Mouse (Mus musculus) liver, embryonic 16.5 days (tissue): ENCODE measurements around the gene Trim3. TPM values are rescaled to one million over a fixed set of nuclear protein-coding genes. Genes with fewer than 3 reads are reported as not detected.

ENCODE experiments used
- ATAC-seq: fragments of 200-750 bp; cut with Nextera tagmentation; 2 replicates; pipeline ENCODE4 v1.8.0; 2017; ENCODE audit warnings: low read depth, mild to moderate bottlenecking, moderate number of reproducible peaks, moderate library complexity
- H3K27ac ChIP-seq: fragments of 300-500 bp; sonication (generic); 2 replicates; pipeline ENCODE4 v1.5.1; 2014; ENCODE audit warnings: mild to moderate bottlenecking, low read length
- H3K27me3 ChIP-seq: fragments of 300-500 bp; sonication (generic); 2 replicates; pipeline ENCODE4 v1.6.1; 2014; ENCODE audit warnings: low read depth, low read length, mixed read lengths; ENCODE audit not compliant: control insufficient read depth, insufficient read depth
- H3K36me3 ChIP-seq: fragments of 300-500 bp; sonication (generic); 2 replicates; pipeline ENCODE4 v1.6.1; 2014; ENCODE audit warnings: mild to moderate bottlenecking; ENCODE audit not compliant: control insufficient read depth, insufficient read depth
- H3K4me1 ChIP-seq: fragments of 300-500 bp; sonication (generic); 2 replicates; pipeline ENCODE4 v1.6.1; 2014; ENCODE audit warnings: low read depth, low read length, mixed read lengths; ENCODE audit not compliant: control insufficient read depth
- H3K4me2 ChIP-seq: fragments of 300-500 bp; sonication (generic); 2 replicates; pipeline ENCODE4 v1.6.1; 2014; ENCODE audit warnings: low read depth, low read length, mixed read lengths
- H3K4me3 ChIP-seq: fragments of 300-500 bp; sonication (generic); 2 replicates; pipeline ENCODE4 v1.5.1; 2014; ENCODE audit warnings: low read depth, mild to moderate bottlenecking, low read length
- H3K9ac ChIP-seq: fragments of 300-500 bp; sonication (generic); 2 replicates; pipeline ENCODE4 v1.6.1; 2014; ENCODE audit warnings: low read depth, low read length
- H3K9me3 ChIP-seq: fragments of 300-500 bp; sonication (generic); replicated peaks from 2 replicates; pipeline ENCODE4 v1.6.1; 2016; ENCODE audit warnings: low read length; ENCODE audit not compliant: control insufficient read depth
- WGBS: fragments of 180-500 bp; shearing (Covaris S2); extraction: QIAGEN DNeasy Blood & Tissue Kit; methylation state at CpG from one replicate; pipeline ENCODE4 v1.1.7; 2014; ENCODE audit not compliant: insufficient replicate concordance; 5-methylcytosine and 5-hydroxymethylcytosine counted together
- polyA plus RNA-seq: library from polyadenylated mRNA; unstranded; fragments of >200 nt; fragmentation: Nextera tagmentation; extraction: Ambion mirVana; gene quantifications from 2 replicates; pipeline ENCODE4 v1.2.1, GENCODE M21; 2015

Gene Trim3
- polyA plus RNA-seq, 1 experiment from 2014 or later = 4.6 TPM

- no peaks in the 10 kb centered on the region for H3K27me3 ChIP-seq
Measured at GRCm38 (mm10) chr7:105617810-105618209, 15.6 kb downstream of the Trim3 start.

GRCm38 (mm10) chr7:105616561-105616960 is 16.8 kb downstream of the Trim3 start:
- Histone ChIP-seq H3K36me3 (no peaks in the 10 kb centered on the region; the same call in 1 of the 2 replicates), H3K27me3 (no peaks in the 10 kb centered on the region), H3K9me3 (no peaks in the 10 kb centered on the region), H3K4me1 (no peaks in the 10 kb centered on the region), H3K9ac (no peak overlapping the region), H3K27ac (no peak overlapping the region), H3K4me3 (no peak overlapping the region), H3K4me2 (no peak overlapping the region)
- WGBS = 72% methylated on average over 6 of the region's 6 CpGs
- ATAC-seq = no peak

More at GRCm38 (mm10) chr7:105617810-105618209, 15.6 kb downstream of the Trim3 start:
- Histone ChIP-seq H3K36me3 (no peaks in the 10 kb centered on the region; the same call in 1 of the 2 replicates), H3K9ac (no peak overlapping the region), H3K9me3 (no peaks in the 10 kb centered on the region), H3K4me1 (no peaks in the 10 kb centered on the region), H3K4me3 (no peak overlapping the region), H3K4me2 (no peak overlapping the region), H3K27ac (no peak overlapping the region)
- WGBS = 83% methylated on average over 22 of the region's 22 CpGs
- no peak for ATAC-seq

- no peaks in the 10 kb centered on the region; the same call in 1 of the 2 replicates for H3K36me3 ChIP-seq
Measured at GRCm38 (mm10) chr7:105615720-105616119, 17.7 kb downstream of the Trim3 start.

GRCm38 (mm10) chr7:105614400-105614799 is 19.0 kb downstream of the Trim3 start:
- H3K27me3 ChIP-seq = no peaks in the 10 kb centered on the region
- no peaks in the 10 kb centered on the region for H3K4me1 ChIP-seq
- no peak overlapping the region for H3K4me3 ChIP-seq
- H3K27ac ChIP-seq = no peak overlapping the region
- no peaks in the 10 kb centered on the region; the same call in 1 of the 2 replicates for H3K36me3 ChIP-seq
- 41% methylated on average over 1 of the region's 1 CpGs for WGBS
- no peak overlapping the region for H3K4me2 ChIP-seq
- H3K9ac ChIP-seq = no peak overlapping the region
- H3K9me3 ChIP-seq = no peaks in the 10 kb centered on the region
- ATAC-seq = no peak

More at GRCm38 (mm10) chr7:105615720-105616119, 17.7 kb downstream of the Trim3 start:
- no peak overlapping the region for H3K27ac ChIP-seq
- H3K4me1 ChIP-seq = no peaks in the 10 kb centered on the region
- H3K4me2 ChIP-seq = no peak overlapping the region
- H3K9me3 ChIP-seq = no peaks in the 10 kb centered on the region
- ATAC-seq = no peak
- H3K9ac ChIP-seq = no peak overlapping the region
- 57% methylated on average over 1 of the region's 1 CpGs for WGBS
- H3K4me3 ChIP-seq = no peak overlapping the region
- no peaks in the 10 kb centered on the region for H3K27me3 ChIP-seq

- H3K36me3 ChIP-seq = no peaks in the 10 kb centered on the region; the same call in 1 of the 2 replicates
- no peaks in the 10 kb centered on the region for H3K27me3 ChIP-seq
- 67% methylated on average over 1 of the region's 1 CpGs for WGBS
- H3K4me2 ChIP-seq = no peak overlapping the region
- H3K9me3 ChIP-seq = no peaks in the 10 kb centered on the region
- no peak for ATAC-seq
- no peak overlapping the region for H3K27ac ChIP-seq
- H3K9ac ChIP-seq = no peak overlapping the region
- no peak overlapping the region for H3K4me3 ChIP-seq
- H3K4me1 ChIP-seq = no peaks in the 10 kb centered on the region
Measured at GRCm38 (mm10) chr7:105611767-105612166, 21.6 kb downstream of the Trim3 start.

- Histone ChIP-seq H3K9me3 (no peaks in the 10 kb centered on the region), H3K27ac (no peak overlapping the region), H3K27me3 (no peaks in the 10 kb centered on the region), H3K36me3 (no peaks in the 10 kb centered on the region), H3K4me1 (no peaks in the 10 kb centered on the region), H3K4me3 (no peak overlapping the region), H3K9ac (no peak overlapping the region), H3K4me2 (no peak overlapping the region)
- 35% methylated on average over 3 of the region's 3 CpGs for WGBS
- no peak for ATAC-seq
Measured at GRCm38 (mm10) chr7:105608467-105608866, 24.9 kb downstream of the Trim3 start.

GRCm38 (mm10) chr7:105602860-105603623 is 30.3 kb downstream of the Trim3 start:
- no peak overlapping the region for H3K27ac ChIP-seq
- no peaks in the 10 kb centered on the region for H3K27me3 ChIP-seq
- no peak overlapping the region for H3K4me2 ChIP-seq
- no peak for ATAC-seq
- no peak overlapping the region for H3K4me3 ChIP-seq
- no peak overlapping the region for H3K9ac ChIP-seq
- H3K36me3 ChIP-seq = no peaks in the 10 kb centered on the region
- H3K9me3 ChIP-seq = no peaks in the 10 kb centered on the region
- no peaks in the 10 kb centered on the region for H3K4me1 ChIP-seq
- 33% methylated on average over 9 of the region's 9 CpGs for WGBS

- no peaks in the 10 kb centered on the region; the same call in 1 of the 2 replicates for H3K36me3 ChIP-seq
- H3K4me3 ChIP-seq = no peak overlapping the region
- no peaks in the 10 kb centered on the region for H3K9me3 ChIP-seq
- no peak overlapping the region for H3K4me2 ChIP-seq
- ATAC-seq = peak; percentile 13; the same call in 1 of the 2 replicates
- no peaks in the 10 kb centered on the region for H3K27me3 ChIP-seq
- H3K4me1 ChIP-seq = no peaks in the 10 kb centered on the region
- WGBS = 34% methylated on average over 7 of the region's 7 CpGs
- no peak overlapping the region for H3K9ac ChIP-seq
- no peak overlapping the region for H3K27ac ChIP-seq
Measured at GRCm38 (mm10) chr7:105590097-105590496, 43.3 kb downstream of the Trim3 start.

- Histone ChIP-seq H3K9me3 (no peaks in the 10 kb centered on the region), H3K27me3 (no peaks in the 10 kb centered on the region), H3K36me3 (no peaks in the 10 kb centered on the region; the same call in 1 of the 2 replicates), H3K4me2 (no peak overlapping the region), H3K4me1 (no peaks in the 10 kb centered on the region), H3K9ac (no peak overlapping the region), H3K4me3 (no peak overlapping the region), H3K27ac (no peak overlapping the region)
- WGBS = 36% methylated on average over 9 of the region's 9 CpGs
- ATAC-seq = no peak
Measured at GRCm38 (mm10) chr7:105588325-105588912, 45.0 kb downstream of the Trim3 start.
